Mouse (Mus musculus) kidney, adult 2 months (tissue): ENCODE results near the gene Nptx2. TPM values are rescaled to one million over a fixed set of nuclear protein-coding genes. Genes with fewer than 3 reads are reported as not detected.

Source experiments
- DNase-seq: peaks from one replicate; pipeline ENCODE4 v3.0.0; 2021
- H3K27ac ChIP-seq: fragments of 200-500 bp; 2 replicates; pipeline ENCODE4 v1.5.1; 2012; ENCODE audit warnings: low read depth, low read length, control low read depth, inconsistent platforms; ENCODE audit not compliant: insufficient read depth
- H3K27me3 ChIP-seq: fragments of 200-500 bp; replicated peaks from 2 replicates; pipeline ENCODE4 v1.6.1; 2012; ENCODE audit warnings: mild to moderate bottlenecking, moderate library complexity, low read length, inconsistent platforms; ENCODE audit not compliant: control insufficient read depth, insufficient read depth
- H3K36me3 ChIP-seq: fragments of 200-500 bp; 2 replicates; pipeline ENCODE4 v1.6.1; 2012; ENCODE audit warnings: mild to moderate bottlenecking, moderate library complexity, low read length, inconsistent platforms; ENCODE audit not compliant: control insufficient read depth, insufficient read depth
- H3K4me1 ChIP-seq: fragments of 200-500 bp; 2 replicates; pipeline ENCODE4 v1.6.1; 2011; ENCODE audit warnings: low read length; ENCODE audit not compliant: control insufficient read depth, insufficient read depth
- H3K4me3 ChIP-seq: fragments of 200-500 bp; 2 replicates; pipeline ENCODE4 v1.5.1; 2011; ENCODE audit warnings: mild to moderate bottlenecking, low read depth, low read length, control low read depth; ENCODE audit not compliant: insufficient read depth
- CTCF ChIP-seq: fragments of 200-500 bp; conservative IDR thresholded peaks from 2 replicates; pipeline ENCODE4 v1.5.1; 2011; ENCODE audit warnings: low read depth, mild to moderate bottlenecking, control low read depth, low read length, moderate library complexity, mixed read lengths; ENCODE audit not compliant: insufficient read depth, insufficient read length
- POLR2A ChIP-seq: fragments of 200-500 bp; IDR thresholded peaks from one replicate; pipeline ENCODE4 v1.6.1; 2011; ENCODE audit warnings: low read depth, low read length, control low read depth
- WGBS: fragments of 180-500 bp; shearing (Covaris S2); methylation state at CpG from one replicate; pipeline ENCODE4 v1.1.7; 2018; 5-methylcytosine and 5-hydroxymethylcytosine counted together
- polyA plus RNA-seq: library from polyadenylated mRNA; depleted of rRNA; stranded (reverse); fragments of >200 nt; gene quantifications from 2 replicates; pipeline ENCODE4 v1.2.3, GENCODE M21; 2012; rRNA removed

The Nptx2 gene
- polyA plus RNA-seq, 1 experiment, result 0.20 TPM

DNA sequence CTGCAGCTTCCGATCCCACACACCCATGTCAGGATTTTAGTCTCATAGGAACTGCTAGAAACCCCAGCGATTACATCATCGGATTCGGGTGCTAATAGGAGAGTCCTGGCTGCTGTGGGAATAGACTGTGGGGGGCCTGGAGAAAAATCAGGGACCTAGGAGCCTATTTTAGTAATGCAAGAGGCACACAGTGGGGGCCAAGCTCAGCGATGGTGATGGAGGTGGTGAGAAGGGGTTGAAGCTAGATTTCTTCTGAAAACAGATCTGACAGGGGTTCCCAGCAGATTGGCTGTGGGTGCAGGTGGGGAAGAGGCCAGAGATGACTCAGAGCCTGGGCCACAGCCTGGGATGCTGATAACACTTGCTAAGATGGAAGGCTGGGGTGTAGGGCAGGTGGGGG, 39.4 kb downstream of the Nptx2 start:
- 90% methylated on average over 5 of the region's 5 CpGs for WGBS
- no peaks in the 10 kb centered on the region for H3K36me3 ChIP-seq
- DNase-seq, result no peak
- no peak for TF ChIP-seq CTCF
- no peak for TF ChIP-seq POLR2A
- H3K4me1 ChIP-seq, result no peaks in the 10 kb centered on the region
- no peak overlapping the region for H3K27ac ChIP-seq
- no peak overlapping the region for H3K4me3 ChIP-seq
- H3K27me3 ChIP-seq, result no peaks in the 10 kb centered on the region

DNA sequence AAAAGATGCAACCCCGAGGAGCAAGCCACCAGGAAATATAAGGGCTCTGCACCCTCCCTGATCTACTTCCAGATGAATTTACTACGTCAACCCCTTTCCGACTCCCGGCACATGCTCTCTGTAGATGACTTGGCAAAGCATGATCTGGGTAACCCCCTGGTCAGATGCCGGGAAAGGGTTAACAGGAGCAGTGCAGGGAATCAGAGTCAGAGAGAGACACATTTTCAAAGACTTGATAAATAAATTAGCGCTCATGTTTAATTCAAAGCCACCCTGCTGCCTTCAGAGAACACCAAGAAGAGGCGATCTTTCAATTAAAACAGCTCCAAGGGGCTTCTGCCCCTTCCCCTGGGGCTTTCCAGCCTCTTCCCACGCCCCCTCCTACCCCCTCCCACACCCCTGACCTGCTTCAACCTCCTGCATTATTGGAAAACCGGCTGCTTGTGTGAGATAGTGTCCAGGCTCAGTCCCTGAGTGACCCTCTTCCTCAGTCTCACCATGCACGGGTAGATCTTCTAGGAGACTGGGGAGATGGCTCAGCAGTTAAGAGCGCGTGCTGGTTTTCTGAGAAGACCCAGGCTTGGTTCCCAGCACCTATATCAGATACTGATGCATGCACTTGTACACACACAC, 45.7 kb downstream of the Nptx2 start:
- TF ChIP-seq POLR2A (no peak), CTCF (no peak)
- DNase-seq, result no peak
- no peaks in the 10 kb centered on the region for H3K4me1 ChIP-seq
- H3K4me3 ChIP-seq, result no peak overlapping the region
- H3K27ac ChIP-seq, result no peak overlapping the region
- no peaks in the 10 kb centered on the region for H3K36me3 ChIP-seq
- 52% methylated on average over 12 of the region's 12 CpGs for WGBS
- no peaks in the 10 kb centered on the region for H3K27me3 ChIP-seq

DNA sequence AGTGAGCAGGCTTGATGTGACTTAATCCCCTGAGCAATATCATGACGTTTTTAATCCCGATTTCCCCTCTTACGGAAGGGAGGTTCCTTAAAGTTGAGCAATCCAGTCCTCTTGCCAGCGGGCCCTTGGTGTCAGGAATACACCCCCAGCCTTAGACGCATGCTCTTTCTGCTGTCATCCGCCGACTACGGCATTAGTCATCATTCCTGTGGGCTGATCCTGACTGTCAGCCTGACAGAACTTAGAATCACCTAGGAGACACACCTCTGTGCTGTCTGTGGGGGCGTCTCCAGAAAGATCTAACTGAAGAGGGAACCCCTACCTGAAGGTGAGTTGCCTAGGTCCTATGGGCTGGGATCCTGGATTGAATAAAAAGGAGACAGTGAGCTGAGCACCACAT, 49.1 kb downstream of the Nptx2 start:
- H3K27ac ChIP-seq, result no peak overlapping the region
- TF ChIP-seq CTCF, result no peak
- TF ChIP-seq POLR2A, result no peak
- H3K27me3 ChIP-seq, result no peaks in the 10 kb centered on the region
- H3K36me3 ChIP-seq, result no peaks in the 10 kb centered on the region
- H3K4me3 ChIP-seq, result no peak overlapping the region
- no peak for DNase-seq
- 93% methylated on average over 9 of the region's 9 CpGs for WGBS
- no peaks in the 10 kb centered on the region for H3K4me1 ChIP-seq

Other genes starting within 250 kb of the Nptx2 start
- gene Baiap2l1, start 187.8 kb upstream of the Nptx2 start, polyA plus RNA-seq, result 10.7 and 10.8 TPM in 2 replicates
- gene Tmem130, start 215.9 kb downstream of the Nptx2 start, polyA plus RNA-seq, result 0.26 and 0.55 TPM in 2 replicates
- 71.7 and 79.7 TPM in 2 replicates for gene Trrap, start 221.8 kb downstream of the Nptx2 start, polyA plus RNA-seq